Comparison of ENCODE assay signal across 9 mouse cellular contexts in genomic region chr13:111658501-111659280, GRCm38 (mm10). TPM values are rescaled to one million over a fixed set of nuclear protein-coding genes. Genes with fewer than 3 reads are reported as not detected.
DNase-seq lines count a peak whose midpoint lies in the region; ATAC-seq lines count a peak whose summit lies in the region.
"Had no signal": no experiment of that assay in that cellular context is flagged by ENCODE, and none has a peak within 500 bp of the region (broad histone marks: within the 10 kb centered on the region; RNA-seq: fewer than 3 reads in every experiment).

No protein-coding gene starts in this region.

- no peaks in the 10 kb centered on the region for H3K36me3 ChIP-seq in midbrain, embryonic 14.5 days (ENCODE audit: control insufficient read depth, insufficient read depth, low read length)
- H3K36me3 ChIP-seq in midbrain, embryonic 10.5 days, result no peaks in the 10 kb centered on the region
- no peaks in the 10 kb centered on the region for H3K36me3 ChIP-seq in stomach, embryonic 16.5 days (ENCODE audit: control insufficient read depth, insufficient read depth, low read length)
- H3K36me3 ChIP-seq in forebrain, embryonic 14.5 days (ENCODE audit: control insufficient read depth, insufficient read depth, low read length), result no peaks in the 10 kb centered on the region
- no peaks in the 10 kb centered on the region for H3K36me3 ChIP-seq in intestine, embryonic 15.5 days
- H3K36me3 ChIP-seq: midbrain, embryonic 12.5 days had no signal

- 79% methylated on average over 12 of the region's 12 CpGs for WGBS in midbrain, embryonic 14.5 days
- 80% methylated on average over 12 of the region's 12 CpGs for WGBS in midbrain, embryonic 10.5 days
- 60% methylated on average over 12 of the region's 12 CpGs for WGBS in stomach, embryonic 16.5 days
- 79% methylated on average over 12 of the region's 12 CpGs for WGBS in forebrain, embryonic 14.5 days
- 52% methylated on average over 12 of the region's 12 CpGs for WGBS in intestine, embryonic 15.5 days

- H3K9me3 ChIP-seq in midbrain, embryonic 14.5 days (ENCODE audit: control insufficient read depth, low read length), result no peaks in the 10 kb centered on the region
- H3K9me3 ChIP-seq in midbrain, embryonic 10.5 days (replicated peaks), result no peaks in the 10 kb centered on the region
- H3K9me3 ChIP-seq in stomach, embryonic 16.5 days (replicated peaks; ENCODE audit: control insufficient read depth, low read length), result no peaks in the 10 kb centered on the region; the same call in 1 of the 2 replicates
- H3K9me3 ChIP-seq in forebrain, embryonic 14.5 days (replicated peaks; ENCODE audit: control insufficient read depth, low read length), result no peaks in the 10 kb centered on the region
- H3K9me3 ChIP-seq in intestine, embryonic 15.5 days, result no peaks in the 10 kb centered on the region
- H3K9me3 ChIP-seq: midbrain, embryonic 12.5 days had no signal

- no peak overlapping the region for H3K4me2 ChIP-seq in midbrain, embryonic 14.5 days (ENCODE audit: low read length)
- H3K4me2 ChIP-seq in stomach, embryonic 16.5 days (ENCODE audit: low read depth, low read length), result no peak overlapping the region
- no peak overlapping the region for H3K4me2 ChIP-seq in forebrain, embryonic 14.5 days (ENCODE audit: low read length)
- no peak overlapping the region for H3K4me2 ChIP-seq in intestine, embryonic 15.5 days (replicated peaks)
- H3K4me2 ChIP-seq: midbrain, embryonic 12.5 days had no signal

- no peak overlapping the region for H3K4me3 ChIP-seq in midbrain, embryonic 14.5 days (replicated peaks; ENCODE audit: low read depth, low read length)
- no peak overlapping the region for H3K4me3 ChIP-seq in midbrain, embryonic 10.5 days
- H3K4me3 ChIP-seq in stomach, embryonic 16.5 days (replicated peaks; ENCODE audit: low read length), result no peak overlapping the region
- no peak overlapping the region for H3K4me3 ChIP-seq in forebrain, embryonic 14.5 days (ENCODE audit: low read depth, low read length)
- no peak overlapping the region for H3K4me3 ChIP-seq in intestine, embryonic 15.5 days (replicated peaks)
- H3K4me3 ChIP-seq: midbrain, embryonic 12.5 days had no signal

- no peaks in the 10 kb centered on the region for H3K27me3 ChIP-seq in midbrain, embryonic 14.5 days (ENCODE audit: control insufficient read depth, insufficient read depth, low read length)
- H3K27me3 ChIP-seq in midbrain, embryonic 10.5 days (ENCODE audit: low read depth, poor library complexity, severe bottlenecking), result no peaks in the 10 kb centered on the region
- no peaks in the 10 kb centered on the region for H3K27me3 ChIP-seq in stomach, embryonic 16.5 days (ENCODE audit: control insufficient read depth, insufficient read depth, low read length)
- no peaks in the 10 kb centered on the region for H3K27me3 ChIP-seq in forebrain, embryonic 14.5 days (replicated peaks; ENCODE audit: control insufficient read depth, insufficient read depth, low read length)
- no peaks in the 10 kb centered on the region for H3K27me3 ChIP-seq in intestine, embryonic 15.5 days (replicated peaks)
- H3K27me3 ChIP-seq: midbrain, embryonic 12.5 days had no signal

- H3K27ac ChIP-seq in midbrain, embryonic 14.5 days (replicated peaks; ENCODE audit: low read depth, low read length), result no peak overlapping the region
- no peak overlapping the region for H3K27ac ChIP-seq in midbrain, embryonic 10.5 days (replicated peaks)
- H3K27ac ChIP-seq in stomach, embryonic 16.5 days (ENCODE audit: low read length), result no peak overlapping the region
- no peak overlapping the region for H3K27ac ChIP-seq in forebrain, embryonic 14.5 days (ENCODE audit: low read depth, low read length)
- H3K27ac ChIP-seq in intestine, embryonic 15.5 days, result no peak overlapping the region; the same call in 1 of the 2 replicates
- H3K27ac ChIP-seq: midbrain, embryonic 12.5 days had no signal

- no peak for ATAC-seq in midbrain, embryonic 14.5 days (ENCODE audit: low FRiP score, low TSS enrichment)
- ATAC-seq in erythroblast, adult 5-6 weeks (replicated peaks; ENCODE audit: low FRiP score, poor library complexity, severe bottlenecking), result 0 out of 2 replicates have a peak, but pooled peaks have one; percentile 5
- no peak for ATAC-seq in stomach, embryonic 16.5 days (ENCODE audit: insufficient read depth, low FRiP score)
- ATAC-seq in forebrain, embryonic 14.5 days, result no peak
- ATAC-seq in intestine, embryonic 15.5 days, result no peak

- no peak overlapping the region for H3K9ac ChIP-seq in midbrain, embryonic 14.5 days (replicated peaks; ENCODE audit: low read length)
- H3K9ac ChIP-seq in stomach, embryonic 16.5 days (ENCODE audit: low read length), result 0 out of 2 replicates have a peak overlapping the region, but pooled peaks have one; percentile 19
- no peak overlapping the region for H3K9ac ChIP-seq in forebrain, embryonic 14.5 days (ENCODE audit: low read length)
- H3K9ac ChIP-seq in intestine, embryonic 15.5 days, result no peak overlapping the region
- H3K9ac ChIP-seq: midbrain, embryonic 12.5 days had no signal

- peak; percentile 8 for DNase-seq in midbrain, embryonic 14.5 days
- no peak for DNase-seq in midbrain, embryonic 10.5 days (ENCODE audit: low spot score)
- peak; percentile 55 for DNase-seq in heart, postnatal 4 days
- DNase-seq in forebrain, embryonic 14.5 days (ENCODE audit: low spot score), result no peak
- no peak for DNase-seq in urinary bladder, adult 18-20 months (ENCODE audit: low spot score in 2 of 2)

- no peaks in the 10 kb centered on the region for H3K4me1 ChIP-seq in midbrain, embryonic 14.5 days (ENCODE audit: control insufficient read depth, insufficient read depth, low read length)
- H3K4me1 ChIP-seq in midbrain, embryonic 10.5 days, result no peaks in the 10 kb centered on the region
- no peaks in the 10 kb centered on the region for H3K4me1 ChIP-seq in stomach, embryonic 16.5 days (ENCODE audit: control insufficient read depth, insufficient read depth, low read length)
- no peaks in the 10 kb centered on the region for H3K4me1 ChIP-seq in forebrain, embryonic 14.5 days (ENCODE audit: control insufficient read depth, insufficient read depth, low read length)
- H3K4me1 ChIP-seq in intestine, embryonic 15.5 days (replicated peaks), result 0 out of 2 replicates have a peak, but pooled peaks cover 3% of the 10 kb centered on the region
- H3K4me1 ChIP-seq: midbrain, embryonic 12.5 days had no signal

RNA-seq across cellular contexts. Expression of gene Mier3, which starts 22.1 kb away (rescaled TPM):
- polyA plus RNA-seq in midbrain, embryonic 14.5 days (2014; fragmentation: Nextera tagmentation; extraction: Ambion mirVana), result 27.5 and 27.9 TPM in 2 replicates
- 18.2 and 20.2 TPM in 2 replicates for polyA plus RNA-seq in midbrain, embryonic 10.5 days (2016; fragmentation: Nextera tagmentation; extraction: Ambion mirVana)
- total RNA-seq in erythroblast, adult 5-6 weeks (2015; ENCODE audit: low replicate concordance), result 18.4 and 24.8 TPM in 2 replicates
- total RNA-seq in erythroblast, adult 5-6 weeks (2017; ENCODE audit: low replicate concordance), result 34.7 and 39.4 TPM in 2 replicates
- total RNA-seq in heart, postnatal 4 days (2021), result 10 to 100 TPM; 26.7 to 26.9 TPM
- 18.2 and 18.6 TPM in 2 replicates for polyA plus RNA-seq in stomach, embryonic 16.5 days (2015; fragmentation: Nextera tagmentation; extraction: Ambion mirVana)
- 22.2 and 26.8 TPM in 2 replicates for polyA plus RNA-seq in forebrain, embryonic 14.5 days (2014; fragmentation: Nextera tagmentation; extraction: Ambion mirVana)
- 13.7 and 16.3 TPM in 2 replicates for polyA plus RNA-seq in intestine, embryonic 15.5 days (2015; fragmentation: Nextera tagmentation; extraction: Ambion mirVana)

Comparison
In these comparisons a context has a peak if more than half of its experiments do, and no peak if none do; other contexts are left out.
1. DNase-seq: peak in midbrain, embryonic 14.5 days (single experiment) and heart, postnatal 4 days (single experiment); none in midbrain, embryonic 10.5 days (single experiment), forebrain, embryonic 14.5 days (single experiment) and urinary bladder, adult 18-20 months (0 of 2).